Mouse (Mus musculus) embryonic facial prominence, embryonic 12.5 days (tissue): ENCODE data around the gene Atad3a. TPM values are rescaled to one million over a fixed set of nuclear protein-coding genes. Genes with fewer than 3 reads are reported as not detected.
"Not testable (repeated sequence)": the region's sequence is repeated elsewhere in the genome, so short reads cannot be mapped to it uniquely, and the experiment has no call there.

Experiments
- ATAC-seq: fragments of 200-750 bp; cut with Nextera tagmentation; 2 replicates; pipeline ENCODE4 v1.8.0; 2017; ENCODE audit not compliant: insufficient number of reproducible peaks, insufficient read depth, low FRiP score, low TSS enrichment
- H3K27ac ChIP-seq: fragments of 300-500 bp; sonication (generic); 2 replicates; pipeline ENCODE4 v1.5.1; 2016; ENCODE audit warnings: mild to moderate bottlenecking
- H3K27me3 ChIP-seq: fragments of 300-500 bp; sonication (generic); 2 replicates; pipeline ENCODE4 v1.6.1; 2016; ENCODE audit warnings: mild to moderate bottlenecking, moderate library complexity
- H3K36me3 ChIP-seq: fragments of 300-500 bp; sonication (generic); 2 replicates; pipeline ENCODE4 v1.6.1; 2016; ENCODE audit warnings: mild to moderate bottlenecking
- H3K4me1 ChIP-seq: fragments of 300-500 bp; sonication (generic); 2 replicates; pipeline ENCODE4 v1.6.1; 2016
- H3K4me2 ChIP-seq: fragments of 300-500 bp; sonication (generic); replicated peaks from 2 replicates; pipeline ENCODE4 v1.6.1; 2016; ENCODE audit warnings: mild to moderate bottlenecking, moderate library complexity
- H3K4me3 ChIP-seq: fragments of 300-500 bp; sonication (generic); 2 replicates; pipeline ENCODE4 v1.5.1; 2016; ENCODE audit warnings: mild to moderate bottlenecking
- H3K9ac ChIP-seq: fragments of 300-500 bp; sonication (generic); 2 replicates; pipeline ENCODE4 v1.6.1; 2016; ENCODE audit warnings: mild to moderate bottlenecking, moderate library complexity
- H3K9me3 ChIP-seq: fragments of 300-500 bp; sonication (generic); 2 replicates; pipeline ENCODE4 v1.6.1; 2016; ENCODE audit warnings: mild to moderate bottlenecking, moderate library complexity
- WGBS: fragments of 180-500 bp; shearing (Covaris S2); methylation state at CpG from one replicate; pipeline ENCODE4 v1.1.7; 2016; 5-methylcytosine and 5-hydroxymethylcytosine counted together
- polyA plus RNA-seq: library from polyadenylated mRNA; unstranded; fragments of >200 nt; fragmentation: Nextera tagmentation; extraction: Ambion mirVana; gene quantifications from 2 replicates; pipeline ENCODE4 v1.2.1, GENCODE M21; 2016

The Atad3a gene
- polyA plus RNA-seq, 1 experiment from 2014 or later, result 103 TPM

DNA sequence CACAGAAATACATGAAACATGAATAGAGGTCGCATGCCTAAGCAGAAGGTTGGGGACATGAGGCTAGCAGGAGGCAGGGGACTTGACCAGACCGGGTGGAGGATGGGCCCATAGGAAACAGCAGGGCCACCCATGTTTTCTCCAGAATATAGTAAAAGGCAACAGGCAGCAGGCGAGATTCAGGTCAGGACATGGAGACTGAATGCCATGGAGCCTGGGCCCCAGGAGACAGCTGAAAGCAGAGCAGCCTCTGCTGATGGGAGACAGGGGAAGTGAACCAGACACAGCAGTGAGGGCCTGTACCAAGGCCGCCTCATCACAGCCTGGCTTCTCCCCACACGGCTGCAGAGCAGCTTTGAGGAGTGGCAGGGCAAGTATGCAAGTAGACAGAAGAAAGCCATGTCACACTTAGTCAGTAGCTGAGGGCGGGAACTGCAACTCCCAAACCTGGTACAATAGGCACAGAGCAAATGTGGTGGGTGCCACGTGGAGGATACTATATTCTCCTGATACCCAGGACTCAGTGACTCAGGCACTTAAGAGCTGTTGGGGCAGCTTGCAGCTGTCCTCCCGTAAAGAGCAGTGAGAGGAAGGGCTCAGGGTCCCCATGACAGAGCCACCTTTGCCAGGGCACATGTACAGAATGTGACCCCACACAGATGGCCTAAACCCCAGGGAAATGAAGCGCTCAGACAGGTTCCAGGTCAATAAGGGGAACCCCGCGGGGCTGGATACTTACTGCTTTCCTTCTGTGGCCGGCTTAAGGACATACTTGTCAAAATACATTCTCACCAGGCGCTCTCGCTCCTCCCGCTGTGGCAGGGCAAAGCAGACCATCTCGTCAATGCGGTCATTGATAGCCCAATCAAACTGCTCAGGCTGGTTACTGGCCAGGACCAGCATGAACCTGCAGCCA, 14.1 kb downstream of the Atad3a start:
- H3K4me2 ChIP-seq, result no peak overlapping the region
- no peaks in the 10 kb centered on the region for H3K4me1 ChIP-seq
- H3K4me3 ChIP-seq, result no peak overlapping the region
- no peak overlapping the region for H3K27ac ChIP-seq
- no peaks in the 10 kb centered on the region for H3K9me3 ChIP-seq
- no peak for ATAC-seq
- H3K27me3 ChIP-seq, result no peaks in the 10 kb centered on the region
- 89% methylated on average over 17 of the region's 17 CpGs for WGBS
- H3K36me3 ChIP-seq, result peaks cover 91% of the 10 kb centered on the region
- no peak overlapping the region for H3K9ac ChIP-seq

DNA sequence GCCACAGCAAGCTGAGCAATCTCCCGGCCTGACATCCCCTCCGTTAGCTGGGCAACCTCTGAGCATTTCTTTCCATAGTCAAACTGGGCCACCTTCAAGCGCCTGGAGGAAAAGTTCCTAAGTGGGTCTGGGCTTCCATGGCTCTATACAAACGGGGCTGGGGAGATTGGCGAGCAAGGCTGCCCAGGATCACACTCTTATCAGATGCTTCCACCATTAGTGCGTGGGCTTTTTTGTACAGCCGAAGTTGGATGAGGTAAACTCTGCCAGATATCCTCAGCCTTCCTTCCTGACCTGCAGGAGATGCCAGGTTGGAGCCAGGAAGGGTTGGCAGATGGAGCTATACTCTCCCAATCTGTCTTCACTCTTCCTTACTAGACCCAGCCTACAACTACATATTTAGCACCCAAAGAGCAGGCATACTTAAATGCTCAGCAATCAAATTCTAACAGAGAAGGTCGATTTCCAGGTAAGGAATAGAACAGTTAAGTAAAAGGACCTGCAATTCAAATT, 14.8 kb downstream of the Atad3a start:
- no peaks in the 10 kb centered on the region for H3K27me3 ChIP-seq
- no peak for ATAC-seq
- no peaks in the 10 kb centered on the region for H3K9me3 ChIP-seq
- H3K4me3 ChIP-seq, result no peak overlapping the region
- no peak overlapping the region for H3K9ac ChIP-seq
- no peak overlapping the region for H3K27ac ChIP-seq
- H3K4me1 ChIP-seq, result no peaks in the 10 kb centered on the region
- 89% methylated on average over 8 of the region's 8 CpGs for WGBS
- no peak overlapping the region for H3K4me2 ChIP-seq
- H3K36me3 ChIP-seq, result peaks cover 90% of the 10 kb centered on the region

DNA sequence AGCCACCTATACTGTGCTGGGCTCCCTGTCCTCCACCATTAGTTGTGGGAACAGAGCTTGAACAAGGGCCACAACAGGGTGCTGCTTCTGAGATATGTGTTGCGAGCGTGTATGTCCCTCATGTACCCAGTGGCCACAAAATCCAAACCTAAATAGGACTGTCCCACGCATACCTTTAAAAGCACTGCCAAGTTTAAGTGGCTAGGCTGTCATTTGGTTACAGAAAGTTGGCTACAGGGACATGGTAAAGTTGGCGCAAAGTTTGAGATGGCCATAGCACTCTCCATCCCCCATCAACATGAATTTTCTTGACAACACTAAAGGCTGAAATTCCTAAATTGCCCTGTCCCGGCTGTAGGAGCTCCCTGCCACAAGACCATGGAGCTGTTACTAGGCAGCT, 15.8 kb downstream of the Atad3a start:
- Histone ChIP-seq H3K36me3 (peaks cover 90% of the 10 kb centered on the region), H3K4me1 (no peaks in the 10 kb centered on the region), H3K27ac (no peak overlapping the region), H3K9me3 (no peaks in the 10 kb centered on the region), H3K4me2 (no peak overlapping the region), H3K9ac (no peak overlapping the region), H3K27me3 (no peaks in the 10 kb centered on the region), H3K4me3 (no peak overlapping the region)
- WGBS, result 90% methylated on average over 5 of the region's 5 CpGs
- no peak for ATAC-seq

DNA sequence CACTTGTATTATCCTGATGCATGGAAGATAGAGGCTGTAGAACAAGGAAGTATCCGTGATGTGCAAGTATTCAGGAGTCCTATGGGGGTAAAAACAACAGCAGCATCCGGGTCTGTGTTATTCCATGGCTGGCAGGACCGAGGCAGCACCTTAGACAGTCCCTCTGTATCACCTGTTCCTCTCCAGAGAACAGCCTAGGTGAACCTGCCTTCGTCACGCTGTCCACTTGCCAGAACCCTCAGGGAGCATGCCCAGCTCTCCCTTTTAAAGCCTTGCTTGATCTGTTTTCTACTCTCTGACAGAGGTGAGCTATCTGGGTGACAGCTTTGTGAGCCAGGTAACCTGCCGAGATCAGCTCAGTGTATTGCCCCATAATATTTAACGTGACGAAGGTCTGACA, 16.4 kb downstream of the Atad3a start:
- no peak overlapping the region for H3K4me3 ChIP-seq
- WGBS, result 92% methylated on average over 8 of the region's 8 CpGs
- peaks cover 90% of the 10 kb centered on the region for H3K36me3 ChIP-seq
- H3K9ac ChIP-seq, result no peak overlapping the region
- H3K27ac ChIP-seq, result no peak overlapping the region
- no peaks in the 10 kb centered on the region for H3K27me3 ChIP-seq
- H3K4me1 ChIP-seq, result no peaks in the 10 kb centered on the region
- H3K9me3 ChIP-seq, result no peaks in the 10 kb centered on the region
- no peak overlapping the region for H3K4me2 ChIP-seq
- ATAC-seq, result no peak

DNA sequence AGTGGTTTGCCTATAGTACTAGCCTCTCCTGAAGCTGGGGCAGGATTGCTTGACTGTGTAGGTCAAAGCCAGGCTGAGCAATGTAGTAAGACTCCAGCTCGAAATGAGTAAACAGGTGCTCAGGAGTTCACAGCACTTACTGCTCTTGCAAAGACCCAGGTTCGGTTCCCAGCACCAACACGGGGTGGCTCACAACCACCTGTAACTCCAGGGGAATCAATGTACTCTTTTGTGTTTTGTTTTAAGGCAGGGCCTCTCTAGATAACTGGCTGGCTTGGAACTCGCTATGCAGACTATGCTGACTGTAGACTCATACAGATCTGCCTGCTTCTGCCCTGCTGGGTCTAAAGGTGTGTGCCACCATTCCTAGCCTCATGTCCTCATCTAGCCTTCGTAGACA, 18.2 kb downstream of the Atad3a start:
- no peaks in the 10 kb centered on the region for H3K9me3 ChIP-seq
- WGBS, result 92% methylated on average over 5 of the region's 5 CpGs
- no peak overlapping the region for H3K4me2 ChIP-seq
- no peak overlapping the region for H3K27ac ChIP-seq
- H3K4me3 ChIP-seq, result no peak overlapping the region
- ATAC-seq, result no peak
- H3K36me3 ChIP-seq, result peaks cover 75% of the 10 kb centered on the region
- H3K27me3 ChIP-seq, result no peaks in the 10 kb centered on the region
- H3K4me1 ChIP-seq, result 0 out of 2 replicates have a peak, but pooled peaks cover 3% of the 10 kb centered on the region
- no peak overlapping the region for H3K9ac ChIP-seq

DNA sequence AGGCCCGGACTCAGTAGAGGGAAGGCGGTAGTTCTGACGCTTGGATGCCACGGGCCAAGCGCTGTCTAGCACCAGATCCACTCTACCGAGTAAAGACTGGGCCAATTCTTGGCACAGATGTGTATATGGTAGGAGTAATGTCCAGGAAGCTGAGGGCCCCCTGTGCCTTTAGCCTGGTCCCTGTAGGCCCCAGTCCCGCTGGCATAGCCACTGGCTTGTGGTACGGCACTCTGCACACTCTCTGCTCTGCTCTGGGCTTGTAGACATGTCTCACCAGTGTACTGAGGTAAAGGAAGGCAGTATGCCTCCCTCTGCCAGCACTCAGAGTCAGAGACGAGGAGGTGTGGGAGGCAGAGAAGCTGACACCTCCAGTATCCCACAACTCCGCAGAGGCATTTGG, 20.2 kb downstream of the Atad3a start:
- H3K9me3 ChIP-seq, H3K27ac ChIP-seq, H3K4me3 ChIP-seq, H3K27me3 ChIP-seq, H3K4me2 ChIP-seq, ATAC-seq, H3K9ac ChIP-seq: not testable (repeated sequence)
- 85% methylated on average over 10 of the region's 10 CpGs for WGBS
- Histone ChIP-seq H3K36me3 (peaks cover 69% of the 10 kb centered on the region), H3K4me1 (peaks cover 12% of the 10 kb centered on the region)

DNA sequence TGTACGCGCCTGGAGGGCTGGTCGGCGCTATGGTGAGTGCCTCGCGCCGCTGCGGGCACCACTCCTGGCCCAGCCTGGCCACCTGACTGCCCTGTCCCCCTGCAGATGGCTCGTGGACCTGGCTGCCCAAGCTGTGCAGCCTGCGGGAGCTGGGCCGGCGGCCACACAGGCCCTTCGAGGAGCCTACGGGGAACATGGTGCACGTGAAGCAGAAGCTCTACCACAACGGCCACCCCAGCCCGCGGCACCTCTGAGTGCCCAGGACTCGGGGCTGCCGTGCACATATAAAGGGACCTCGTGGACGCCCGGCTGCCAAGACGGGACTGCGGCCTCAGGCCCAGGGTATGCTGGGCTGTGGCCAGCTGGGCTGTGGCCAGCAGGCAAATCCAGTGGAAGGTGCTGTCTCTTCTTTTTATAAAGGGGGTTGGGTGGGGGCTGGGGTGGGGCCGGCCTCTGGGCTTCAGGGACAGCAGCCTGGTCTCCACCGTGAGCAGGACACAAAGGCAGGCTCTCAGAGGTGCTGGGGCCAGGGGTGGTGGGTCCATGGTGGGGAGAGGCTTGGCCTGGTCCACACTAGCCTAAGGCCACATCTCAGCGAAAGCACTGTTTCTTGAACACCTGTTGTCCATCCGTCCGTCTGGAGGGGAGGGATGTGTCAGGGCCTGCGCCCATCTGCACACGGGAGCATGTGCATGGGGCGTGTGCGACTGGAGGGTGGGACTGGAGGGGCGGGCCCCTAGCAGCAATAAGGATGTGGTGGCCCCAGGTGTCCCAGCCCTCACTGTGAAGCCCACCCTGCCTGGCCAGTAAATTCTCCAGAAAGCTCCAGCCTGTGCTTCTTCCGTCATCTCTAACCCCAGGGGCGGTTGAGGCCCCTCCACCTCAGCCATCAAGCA, 20.9 kb downstream of the Atad3a start:
- Histone ChIP-seq H3K4me1 (peaks cover 16% of the 10 kb centered on the region), H3K4me3 (no peak overlapping the region), H3K36me3 (peaks cover 66% of the 10 kb centered on the region), H3K27me3 (no peaks in the 10 kb centered on the region), H3K27ac (no peak overlapping the region), H3K9ac (no peak overlapping the region), H3K4me2 (no peak overlapping the region), H3K9me3 (no peaks in the 10 kb centered on the region)
- ATAC-seq, result no peak; the same call in 1 of the 2 replicates
- 85% methylated on average over 37 of the region's 37 CpGs for WGBS

DNA sequence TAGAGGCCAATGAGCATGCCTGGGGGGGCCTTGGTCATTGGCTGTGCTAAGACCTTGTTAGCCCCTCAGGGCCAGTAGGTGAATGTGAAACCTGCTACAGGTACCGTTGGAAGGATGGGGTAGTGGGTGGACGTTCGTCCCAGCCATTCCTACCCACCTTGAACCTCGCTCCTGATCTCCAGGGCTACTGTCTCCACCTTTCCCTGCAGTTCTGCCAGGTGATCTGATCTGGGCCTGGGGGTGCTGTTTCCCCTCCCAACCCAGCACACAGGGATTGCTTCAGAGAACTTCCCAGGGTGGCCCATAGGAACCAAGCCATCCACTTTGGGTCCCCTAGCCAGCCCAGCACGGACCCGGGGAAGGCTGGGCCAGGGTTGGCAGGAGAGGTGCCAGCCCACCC, 21.7 kb downstream of the Atad3a start:
- Histone ChIP-seq H3K27me3 (no peaks in the 10 kb centered on the region), H3K9me3 (no peaks in the 10 kb centered on the region), H3K36me3 (peaks cover 58% of the 10 kb centered on the region), H3K4me3 (no peak overlapping the region), H3K4me1 (peaks cover 17% of the 10 kb centered on the region), H3K4me2 (no peak overlapping the region), H3K27ac (no peak overlapping the region), H3K9ac (no peak overlapping the region)
- 77% methylated on average over 6 of the region's 6 CpGs for WGBS
- no peak for ATAC-seq

DNA sequence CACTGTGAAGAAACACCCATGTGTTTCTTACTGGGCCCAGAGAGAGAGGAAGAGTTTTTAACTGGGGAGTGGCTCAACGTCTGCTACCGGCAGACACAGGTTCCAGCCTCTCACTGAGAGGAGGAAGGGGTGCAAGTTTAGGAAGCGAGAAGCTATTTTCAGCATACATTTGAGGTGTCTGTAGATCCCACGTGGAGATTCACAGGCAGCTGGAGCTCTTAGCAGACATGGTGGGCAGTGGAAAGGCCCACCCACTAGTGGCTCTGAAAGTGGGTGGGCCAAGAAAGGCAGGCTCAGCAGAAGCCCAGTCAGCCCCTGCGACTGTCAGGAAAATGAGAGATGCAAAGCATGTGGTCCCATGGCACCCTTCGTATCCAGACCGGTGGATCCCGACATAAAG, 22.6 kb downstream of the Atad3a start:
- 58% methylated on average over 8 of the region's 8 CpGs for WGBS
- no peak overlapping the region for H3K4me3 ChIP-seq
- H3K36me3 ChIP-seq, result peaks cover 52% of the 10 kb centered on the region

DNA sequence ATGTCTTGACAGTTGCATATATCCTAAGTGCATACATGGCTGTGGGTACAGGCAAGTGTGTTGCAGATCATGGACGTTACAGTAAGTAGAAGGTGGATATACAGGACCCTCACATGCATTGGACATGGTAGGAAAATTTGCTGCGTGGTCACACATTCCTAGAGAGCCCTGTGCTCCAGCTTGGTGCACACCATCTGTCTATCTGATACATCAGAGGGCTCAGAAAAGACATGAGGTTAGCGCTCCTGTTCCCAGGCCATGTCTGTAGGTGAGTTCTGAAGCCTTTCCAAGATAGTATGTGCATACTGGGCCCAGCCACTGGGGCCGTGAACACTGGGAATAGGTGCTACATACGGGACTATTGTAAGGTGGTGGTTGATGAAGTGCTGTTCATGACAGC, 24.5 kb downstream of the Atad3a start:
- no peaks in the 10 kb centered on the region for H3K9me3 ChIP-seq
- no peak overlapping the region for H3K27ac ChIP-seq
- no peak for ATAC-seq
- peak overlapping the region; percentile 94; the same call in 1 of the 2 replicates for H3K4me2 ChIP-seq
- H3K27me3 ChIP-seq, result no peaks in the 10 kb centered on the region
- H3K4me1 ChIP-seq, result peaks cover 25% of the 10 kb centered on the region
- H3K9ac ChIP-seq, result no peak overlapping the region
- H3K36me3 ChIP-seq, result peaks cover 52% of the 10 kb centered on the region
- 88% methylated on average over 5 of the region's 5 CpGs for WGBS
- H3K4me3 ChIP-seq, result peak overlapping the region; percentile 73; the same call in 1 of the 2 replicates

More for the DNA sequence above, 22.6 kb downstream of the Atad3a start:
- Histone ChIP-seq H3K4me2 (no peak overlapping the region), H3K27ac (no peak overlapping the region), H3K9ac (no peak overlapping the region), H3K4me1 (peaks cover 25% of the 10 kb centered on the region), H3K27me3 (no peaks in the 10 kb centered on the region), H3K9me3 (no peaks in the 10 kb centered on the region)
- no peak for ATAC-seq

DNA sequence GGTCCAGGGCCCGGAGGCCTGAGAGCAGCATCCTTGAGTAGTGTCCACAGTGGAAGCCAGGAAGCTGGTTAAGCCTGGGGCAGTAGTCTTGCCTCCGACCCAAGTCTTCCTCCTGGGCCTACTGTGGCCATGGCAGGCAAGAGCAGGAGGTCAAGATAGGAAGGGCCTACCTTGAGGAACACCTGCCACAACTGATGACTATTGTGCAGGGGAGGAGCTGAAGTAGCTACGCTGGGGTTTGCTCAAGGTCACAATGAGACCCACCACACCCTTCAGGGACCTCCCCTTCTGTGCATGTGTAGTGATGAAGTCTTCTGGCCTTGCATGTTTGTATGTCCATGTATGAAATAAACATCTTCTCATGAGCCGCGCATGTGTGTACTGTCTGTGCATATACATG, 25.1 kb downstream of the Atad3a start:
- peaks cover 25% of the 10 kb centered on the region for H3K4me1 ChIP-seq
- peak overlapping the region; percentile 94 for H3K4me2 ChIP-seq
- peak overlapping the region; percentile 89; the same call in 1 of the 2 replicates for H3K27ac ChIP-seq
- no peak for ATAC-seq
- no peaks in the 10 kb centered on the region for H3K27me3 ChIP-seq
- no peaks in the 10 kb centered on the region for H3K9me3 ChIP-seq
- H3K4me3 ChIP-seq, result peak overlapping the region; percentile 73
- peak overlapping the region; percentile 90 for H3K9ac ChIP-seq
- peaks cover 52% of the 10 kb centered on the region for H3K36me3 ChIP-seq
- WGBS, result 65% methylated on average over 5 of the region's 5 CpGs
